Mouse (Mus musculus) MEL (cell line): ENCODE measurements around the gene Cep170b. TPM values are rescaled to one million over a fixed set of nuclear protein-coding genes. Genes with fewer than 3 reads are reported as not detected.

Source experiments
- DNase-seq: peaks from one replicate; pipeline ENCODE4 v3.0.0; 2011; ENCODE audit warnings: low read depth, low spot score
- H3K27ac ChIP-seq: 2 replicates; pipeline ENCODE4 v1.5.1; 2012; ENCODE audit warnings: low read depth, mild to moderate bottlenecking, control low read depth, low read length, moderate library complexity; ENCODE audit not compliant: control insufficient read depth
- H3K27me3 ChIP-seq, 2 experiments: fragments of 150-350 bp in 1 of 2; sonication (generic) in 1 of 2; 2 replicates each; pipeline ENCODE4 v1.6.1; 2012; ENCODE audit warnings: low read length in 2 of 2, mild to moderate bottlenecking in 2 of 2, improper control_type of control experiment in 1 of 2, moderate library complexity in 1 of 2; ENCODE audit not compliant: insufficient read depth in 2 of 2, control insufficient read depth in 1 of 2
- H3K36me3 ChIP-seq, 2 experiments: 2 replicates each; pipeline ENCODE4 v1.6.1; 2012 to 2014; ENCODE audit warnings: low read length in 2 of 2, improper control_type of control experiment in 1 of 2, inconsistent platforms in 1 of 2, mild to moderate bottlenecking in 1 of 2; ENCODE audit not compliant: insufficient read depth in 2 of 2, control insufficient read depth in 1 of 2
- H3K4me1 ChIP-seq, 2 experiments: fragments of 150-350 bp in 1 of 2; sonication (generic) in 1 of 2; 2 replicates each; pipeline ENCODE4 v1.6.1; 2012; ENCODE audit warnings: low read length in 2 of 2, improper control_type of control experiment in 1 of 2, mild to moderate bottlenecking in 1 of 2; ENCODE audit not compliant: insufficient read depth in 2 of 2, control insufficient read depth in 1 of 2
- H3K4me3 ChIP-seq, 2 experiments: fragments of 150-350 bp in 1 of 2; sonication (generic) in 1 of 2; 2 replicates each; pipeline ENCODE4 v1.5.1; 2012; ENCODE audit warnings: low read depth in 2 of 2, low read length in 2 of 2, mild to moderate bottlenecking in 2 of 2, moderate library complexity in 2 of 2, control low read depth in 1 of 2, improper control_type of control experiment in 1 of 2; ENCODE audit not compliant: control insufficient read depth in 1 of 2, insufficient read depth in 1 of 2
- H3K79me2 ChIP-seq: 2 replicates; pipeline ENCODE4 v1.6.1; 2012; ENCODE audit warnings: mild to moderate bottlenecking, low read length, moderate library complexity; ENCODE audit not compliant: control insufficient read depth, poor library complexity, insufficient read depth
- H3K9ac ChIP-seq: 2 replicates; pipeline ENCODE4 v1.6.1; 2012; ENCODE audit warnings: low read depth, mild to moderate bottlenecking, control low read depth, low read length, moderate library complexity; ENCODE audit not compliant: control insufficient read depth, poor library complexity, severe bottlenecking
- H3K9me3 ChIP-seq: fragments of 150-350 bp; sonication (generic); replicated peaks from 2 replicates; pipeline ENCODE4 v1.6.1; 2012; ENCODE audit warnings: mild to moderate bottlenecking, low read length, improper control_type of control experiment, moderate library complexity; ENCODE audit not compliant: insufficient read depth
- BHLHE40 ChIP-seq: IDR thresholded peaks from 2 replicates; pipeline ENCODE4 v1.6.1; 2012; ENCODE audit warnings: low read depth, mild to moderate bottlenecking, inconsistent platforms, low read length, improper control_type of control experiment, borderline replicate concordance
- ELF1 ChIP-seq: IDR thresholded peaks from 2 replicates; pipeline ENCODE4 v1.6.1; 2014; ENCODE audit warnings: low read depth, mild to moderate bottlenecking, inconsistent platforms, low read length, improper control_type of control experiment, moderate library complexity
- EP300 ChIP-seq, 2 experiments: IDR thresholded peaks; 2 replicates each; pipeline ENCODE4 v1.6.1; 2011; ENCODE audit warnings: improper control_type of control experiment in 2 of 2, low read length in 2 of 2, low read depth in 1 of 2, mild to moderate bottlenecking in 1 of 2
- ETS1 ChIP-seq: IDR thresholded peaks from 2 replicates; pipeline ENCODE4 v1.6.1; 2012; ENCODE audit warnings: low read depth, mild to moderate bottlenecking, inconsistent platforms, low read length, improper control_type of control experiment, moderate library complexity
- GABPA ChIP-seq: IDR thresholded peaks from 2 replicates; pipeline ENCODE4 v1.6.1; 2012; ENCODE audit warnings: low read depth, mild to moderate bottlenecking, inconsistent platforms, low read length, improper control_type of control experiment, moderate library complexity
- MAFK ChIP-seq: IDR thresholded peaks from 2 replicates; pipeline ENCODE4 v1.6.1; 2011; ENCODE audit warnings: low read depth, mild to moderate bottlenecking, low read length, improper control_type of control experiment, borderline replicate concordance
- MEF2A ChIP-seq: IDR thresholded peaks from 2 replicates; pipeline ENCODE4 v1.6.1; 2014; ENCODE audit warnings: low read depth, mild to moderate bottlenecking, inconsistent platforms, low read length, improper control_type of control experiment; ENCODE audit not compliant: poor library complexity, insufficient replicate concordance, severe bottlenecking; ENCODE audit errors: extremely low read depth
- MXI1 ChIP-seq: IDR thresholded peaks from 2 replicates; pipeline ENCODE4 v1.6.1; 2011; ENCODE audit warnings: mild to moderate bottlenecking, low read depth, low read length, improper control_type of control experiment
- MYB ChIP-seq: IDR thresholded peaks from 2 replicates; pipeline ENCODE4 v1.6.1; 2011; ENCODE audit warnings: mild to moderate bottlenecking, low read depth, low read length, improper control_type of control experiment
- MYC ChIP-seq: IDR thresholded peaks from 2 replicates; pipeline ENCODE4 v1.6.1; 2011; ENCODE audit warnings: low read depth, mild to moderate bottlenecking, low read length, improper control_type of control experiment, moderate library complexity
- POLR2A ChIP-seq, 2 experiments: IDR thresholded peaks; 2 replicates each; pipeline ENCODE4 v1.6.1; 2011 to 2012; ENCODE audit warnings: low read length in 2 of 2, mild to moderate bottlenecking in 2 of 2, control low read depth in 1 of 2, improper control_type of control experiment in 1 of 2, low read depth in 1 of 2, moderate library complexity in 1 of 2; ENCODE audit not compliant: control insufficient read depth in 1 of 2, insufficient read depth in 1 of 2, poor library complexity in 1 of 2
- POLR2AphosphoS5 ChIP-seq: IDR thresholded peaks from 2 replicates; pipeline ENCODE4 v1.6.1; 2012; ENCODE audit warnings: low read depth, borderline replicate concordance, mild to moderate bottlenecking, inconsistent platforms, low read length, moderate library complexity, mixed read lengths
- RAD21 ChIP-seq: IDR thresholded peaks from 2 replicates; pipeline ENCODE4 v1.6.1; 2011; ENCODE audit warnings: mild to moderate bottlenecking, low read depth, low read length, improper control_type of control experiment
- SMC3 ChIP-seq: IDR thresholded peaks from 2 replicates; pipeline ENCODE4 v1.6.1; 2011; ENCODE audit warnings: low read depth, low read length, improper control_type of control experiment
- TAL1 ChIP-seq: IDR thresholded peaks from 2 replicates; pipeline ENCODE4 v1.6.1; 2012; ENCODE audit warnings: mild to moderate bottlenecking, inconsistent platforms, low read length, moderate library complexity, mixed read lengths
- USF1 ChIP-seq: IDR thresholded peaks from 2 replicates; pipeline ENCODE4 v1.6.1; 2014; ENCODE audit warnings: low read depth, mild to moderate bottlenecking, inconsistent platforms, low read length, improper control_type of control experiment, moderate library complexity
- ZKSCAN1 ChIP-seq: IDR thresholded peaks from 2 replicates; pipeline ENCODE4 v1.6.1; 2012; ENCODE audit warnings: low read depth, mild to moderate bottlenecking, inconsistent platforms, low read length, improper control_type of control experiment, moderate library complexity
- ZMIZ1 ChIP-seq: IDR thresholded peaks from 2 replicates; pipeline ENCODE4 v1.6.1; 2012; ENCODE audit warnings: low read depth, mild to moderate bottlenecking, inconsistent platforms, low read length, improper control_type of control experiment, moderate library complexity
- ZNF384 ChIP-seq: IDR thresholded peaks from 2 replicates; pipeline ENCODE4 v1.6.1; 2012; ENCODE audit warnings: low read depth, mild to moderate bottlenecking, inconsistent platforms, low read length, improper control_type of control experiment
- polyA plus RNA-seq, 2 experiments: library from polyadenylated mRNA; stranded (reverse) in 1 of 2; unstranded in 1 of 2; fragments of >175 nt in 1 of 2; fragments of >200 nt in 1 of 2; gene quantifications; 2 replicates each; pipeline versions ENCODE4 v1.2.1 to v1.2.4; 2012; ENCODE audit warnings: low replicate concordance in 2 of 2, low read depth in 1 of 2; ENCODE audit not compliant: insufficient read length in 2 of 2, insufficient read depth in 1 of 2, missing spikeins in 1 of 2
- total RNA-seq: library from RNA; depleted of rRNA; stranded (reverse); fragments of 300-350 nt; gene quantifications from 2 replicates; pipeline ENCODE4 v1.2.3, GENCODE M21; 2012

Gene Cep170b
- total and polyA plus RNA-seq, 3 experiments: 49.7 to 64.0 TPM; not detected in 1

- TF ChIP-seq ELF1 (0 out of 2 replicates have a peak, but pooled peaks have one; percentile 27), POLR2AphosphoS5 (no peak), MEF2A (no peak), MAFK (no peak)
Measured at GRCm38 (mm10) chr12:112746808-112747605, 26.8 kb downstream of the Cep170b start (continued).

- no peaks in the 10 kb centered on the region; the same call in 1 of the 2 replicates for H3K79me2 ChIP-seq
- H3K9ac ChIP-seq: no peak overlapping the region
- no peak overlapping the region for H3K27ac ChIP-seq
- peaks cover 8 to 16% of the 10 kb centered on the region in 2 experiments for H3K27me3 ChIP-seq
- DNase-seq: peak; percentile 34
- TF ChIP-seq MYB (no peak), EP300 (IDR thresholded peaks at IDR 0.05; ENCODE audit: low read depth in 1 of 2, low read length in 2 of 2) (no peak), SMC3 (no peak), BHLHE40 (no peak), ZMIZ1 (no peak; the same call in 1 of the 2 replicates), ZNF384 (no peak), POLR2A (IDR thresholded peaks at IDR 0.05; ENCODE audit: control insufficient read depth in 1 of 2, insufficient read depth in 1 of 2, low read depth in 1 of 2, low read length in 2 of 2, poor library complexity in 1 of 2) (no peak; a peak in 1 of 4 replicates), ZKSCAN1 (no peak), MAFK (no peak), USF1 (no peak), MEF2A (no peak), MXI1 (no peak), ETS1 (no peak), TAL1 (no peak), MYC (no peak), RAD21 (no peak), GABPA (no peak)
- no peaks in the 10 kb centered on the region for H3K9me3 ChIP-seq
- H3K4me3 ChIP-seq: no peak overlapping the region
- peaks cover 0 to 10% of the 10 kb centered on the region in 2 experiments; a peak in 2 of 4 replicates for H3K36me3 ChIP-seq
- peaks cover 6 to 11% of the 10 kb centered on the region in 2 experiments; a peak in 3 of 4 replicates for H3K4me1 ChIP-seq
Measured at GRCm38 (mm10) chr12:112747606-112747970, 27.3 kb downstream of the Cep170b start.
